Mouse (Mus musculus): ENCODE results near the gene Ttc28.
A peak's percentile ranks its signal among the peaks of the same experiment; 100 is the strongest.
"Not testable (repeated sequence)": the region's sequence is repeated elsewhere in the genome, so short reads cannot be mapped to it uniquely, and the experiment has no call there.

The Ttc28 gene

GRCm38 (mm10) chr5:111243447-111244040 is 363.9 kb downstream of the Ttc28 start:
- DNase-seq (ENCODE audit: low spot score) = peak; percentile 86

GRCm38 (mm10) chr5:111244061-111244460 is 364.5 kb downstream of the Ttc28 start:
- DNase-seq (ENCODE audit: low spot score) = no peak

- DNase-seq (ENCODE audit: low spot score) = no peak
Measured at GRCm38 (mm10) chr5:111247571-111248265, 368.1 kb downstream of the Ttc28 start.

- DNase-seq (ENCODE audit: low spot score) = peak; percentile 38
Measured at GRCm38 (mm10) chr5:111252147-111252546, 372.5 kb downstream of the Ttc28 start.

- DNase-seq (ENCODE audit: low spot score) = no peak
Measured at GRCm38 (mm10) chr5:111254362-111254761, 374.8 kb downstream of the Ttc28 start.

DNA sequence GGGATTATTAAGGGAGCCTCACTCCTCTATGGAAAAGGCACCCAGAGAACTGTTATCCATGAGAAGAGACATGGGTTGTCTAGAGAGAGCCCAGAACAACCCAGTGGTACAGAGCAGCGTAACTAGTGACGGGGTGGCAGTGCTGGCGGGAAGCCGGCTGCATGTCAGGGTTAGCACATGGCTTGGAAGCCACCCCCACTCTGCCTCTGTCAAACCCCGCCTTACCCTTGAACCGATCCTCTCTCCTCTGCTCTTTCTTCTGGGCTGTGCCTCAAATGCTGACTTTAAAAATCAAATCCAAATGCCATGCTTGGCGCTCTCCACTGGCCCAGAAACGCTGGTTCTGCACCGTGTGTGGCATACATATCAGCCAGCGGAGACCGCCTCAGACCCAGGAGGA is 375.2 kb downstream of the Ttc28 start:
- DNase-seq (ENCODE audit: low spot score) = no peak

DNA sequence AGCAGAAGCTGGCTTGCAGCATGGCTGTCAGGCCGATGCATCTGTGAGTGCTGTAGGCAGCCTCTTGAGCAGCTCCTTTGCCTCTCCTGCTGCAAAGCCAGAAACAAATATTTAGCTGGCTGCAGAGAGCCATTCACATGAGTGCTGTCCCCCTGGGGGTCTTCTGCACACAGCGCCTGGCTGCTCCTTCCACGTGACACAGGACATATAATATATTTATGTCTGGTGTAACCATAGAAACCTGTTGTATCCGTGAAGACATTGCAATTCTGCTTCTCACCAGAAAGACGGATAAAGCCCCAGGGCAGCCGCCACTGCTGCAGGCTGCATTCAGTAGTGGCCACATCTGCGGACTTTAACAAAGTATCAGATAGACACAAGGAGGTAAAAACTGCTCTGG is 376.6 kb downstream of the Ttc28 start:
- peak; percentile 51 for DNase-seq (ENCODE audit: low spot score)

DNA sequence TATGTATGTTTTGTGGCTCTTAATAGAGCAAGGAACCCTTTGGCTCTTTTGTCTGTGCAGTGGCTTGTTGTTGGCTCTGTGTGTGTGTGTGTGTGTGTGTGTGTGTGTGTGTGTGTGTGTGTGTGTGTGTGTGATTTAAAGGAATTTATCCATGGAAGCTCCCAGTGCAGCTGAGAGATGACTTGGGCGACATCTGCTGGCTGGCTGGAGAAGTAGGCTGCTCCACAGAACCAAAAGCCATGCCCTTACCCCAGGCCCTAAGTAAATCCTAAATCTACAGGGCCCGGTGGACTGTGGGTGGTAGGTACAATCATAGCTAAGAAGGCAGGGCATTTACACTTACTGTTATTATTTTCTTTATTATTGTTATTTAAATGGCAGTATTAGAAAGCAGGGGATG is 377.5 kb downstream of the Ttc28 start:
- peak; percentile 87 for DNase-seq (ENCODE audit: low spot score)

DNA sequence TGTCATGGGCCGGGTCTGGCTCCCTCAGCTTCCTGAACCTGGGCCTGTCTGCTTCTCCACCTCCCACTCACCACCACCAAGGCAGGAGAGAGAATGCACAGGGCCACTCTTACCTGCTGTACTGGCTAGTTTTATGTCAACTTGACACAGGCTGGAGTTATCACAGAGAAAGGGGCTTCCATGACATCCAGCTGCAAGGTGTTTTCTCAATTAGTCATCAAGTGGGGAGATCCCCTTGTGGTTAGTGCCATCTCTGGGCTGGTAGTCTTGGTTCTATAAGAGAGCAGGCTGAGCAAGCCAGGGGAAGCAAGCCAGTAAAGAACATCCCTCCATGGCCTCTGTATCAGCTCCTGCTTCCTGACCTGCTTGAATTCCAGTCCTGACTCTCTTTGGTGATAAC is 381.6 kb downstream of the Ttc28 start:
- DNase-seq (ENCODE audit: low spot score) = not testable (repeated sequence)

GRCm38 (mm10) chr5:111261733-111262573 is 382.4 kb downstream of the Ttc28 start:
- no peak for DNase-seq (ENCODE audit: low spot score)

GRCm38 (mm10) chr5:111262574-111263239 is 383.1 kb downstream of the Ttc28 start:
- DNase-seq (ENCODE audit: low spot score) = peak; percentile 72

DNA sequence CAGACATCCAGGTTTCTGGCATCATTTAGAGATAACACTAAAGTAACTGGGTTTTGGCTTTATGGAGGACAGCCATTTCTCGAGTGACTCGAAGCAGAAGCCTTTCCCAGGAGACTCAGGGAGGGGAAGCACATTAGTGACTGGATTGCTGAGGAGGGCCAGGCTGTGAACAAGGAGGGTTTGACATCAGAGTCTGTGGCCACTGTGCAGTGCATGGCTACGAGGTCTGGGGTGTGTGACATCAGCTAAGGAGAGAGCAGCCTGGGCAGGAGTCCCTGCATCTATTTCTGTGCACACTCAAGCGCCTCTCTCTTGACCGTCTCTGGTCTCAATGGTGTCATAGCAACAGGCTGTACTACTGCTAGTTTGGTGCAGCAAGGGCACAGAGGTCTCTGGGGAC is 383.8 kb downstream of the Ttc28 start:
- no peak for DNase-seq (ENCODE audit: low spot score)

GRCm38 (mm10) chr5:111264488-111264887 is 384.9 kb downstream of the Ttc28 start:
- DNase-seq (ENCODE audit: low spot score) = no peak

GRCm38 (mm10) chr5:111266658-111267057 is 387.1 kb downstream of the Ttc28 start:
- DNase-seq (ENCODE audit: low spot score) = no peak

DNA sequence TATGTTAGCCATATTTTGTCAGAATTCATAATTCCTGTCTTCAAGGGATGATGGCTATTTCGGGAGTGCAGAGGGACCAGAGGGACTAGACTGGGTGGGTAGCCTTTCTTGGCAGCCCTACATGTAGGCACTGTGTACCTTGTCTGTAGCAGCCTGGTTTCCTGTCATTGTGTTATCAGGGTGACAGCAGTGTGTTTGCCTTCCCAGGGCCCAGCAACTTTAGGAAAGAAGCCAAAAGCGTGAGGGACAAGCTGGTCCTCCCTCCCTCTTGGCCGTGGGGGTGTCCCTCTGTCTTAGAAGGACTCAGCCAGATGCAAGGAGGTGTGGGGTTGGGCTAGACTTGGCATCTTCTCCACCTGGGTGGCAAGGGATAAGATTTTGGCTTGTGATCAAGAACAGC is 387.5 kb downstream of the Ttc28 start:
- no peak for DNase-seq (ENCODE audit: low spot score)

- DNase-seq (ENCODE audit: low spot score) = no peak
Measured at GRCm38 (mm10) chr5:111268852-111269251, 389.2 kb downstream of the Ttc28 start.

DNA sequence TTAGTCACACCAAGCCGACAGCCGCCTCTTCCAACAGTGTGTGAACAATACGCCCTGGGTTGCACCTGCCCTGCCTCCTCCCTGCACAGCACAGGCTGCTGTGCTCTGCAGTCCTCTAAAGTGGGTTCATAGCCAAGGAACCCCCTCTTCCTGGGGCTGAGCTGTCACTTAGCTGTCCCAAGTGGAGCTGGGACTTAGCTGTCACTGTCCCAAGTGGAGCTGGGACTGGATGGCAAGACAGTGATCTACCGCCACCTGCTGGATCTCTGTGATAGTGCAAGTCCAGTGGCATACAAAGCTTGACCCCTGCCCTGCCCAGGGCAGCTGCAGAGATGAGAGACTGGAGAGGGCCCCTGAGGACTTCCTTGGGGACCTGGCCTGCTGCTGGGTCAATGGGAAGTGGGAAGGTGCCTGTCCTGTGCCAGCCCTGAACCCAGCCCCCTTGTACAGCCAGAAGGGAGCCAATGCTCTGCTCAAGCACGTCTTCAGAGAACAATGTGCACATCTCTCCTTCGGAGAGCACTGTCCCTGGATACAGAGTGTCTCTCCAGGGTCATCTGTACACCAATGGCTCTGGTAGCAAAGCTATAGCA is 390.1 kb downstream of the Ttc28 start:
- peak; percentile 95 for DNase-seq (ENCODE audit: low spot score)

DNA sequence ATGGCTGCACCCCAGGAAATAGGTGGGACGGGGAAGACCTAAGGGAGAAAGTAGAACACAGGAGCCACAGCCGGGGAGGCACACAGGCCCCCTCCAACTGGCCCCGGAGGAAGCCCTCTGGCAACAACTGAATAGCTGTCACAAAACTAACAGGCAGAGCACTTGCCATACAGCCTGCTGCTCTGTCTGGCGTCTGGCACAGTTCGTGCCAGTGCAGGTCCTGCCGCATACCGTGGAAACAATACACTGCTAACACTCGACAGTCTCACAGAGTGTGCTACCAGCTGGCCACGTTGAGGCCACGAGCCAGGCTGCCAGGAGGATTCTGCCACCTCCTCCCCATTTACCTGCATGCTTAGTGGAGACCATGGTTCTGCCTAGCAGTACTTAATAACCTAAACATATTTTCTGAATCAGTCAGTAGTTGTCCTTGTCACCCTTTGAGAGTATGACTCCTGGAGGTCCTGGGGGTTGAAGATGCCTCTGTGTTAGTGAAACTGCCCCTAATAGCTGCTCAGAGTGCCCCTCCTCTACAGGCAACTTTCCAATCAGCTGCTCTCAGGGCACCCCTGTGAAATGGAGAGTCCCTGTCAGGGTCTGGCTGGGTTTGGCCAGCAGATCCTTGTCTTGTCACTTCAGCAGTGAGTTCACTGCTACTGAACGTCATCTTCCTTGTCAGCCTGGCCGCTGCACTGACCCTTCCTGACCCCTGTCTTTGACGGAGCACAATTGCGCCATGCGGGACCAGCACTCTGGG is 390.8 kb downstream of the Ttc28 start:
- DNase-seq (ENCODE audit: low spot score) = peak; percentile 39

DNA sequence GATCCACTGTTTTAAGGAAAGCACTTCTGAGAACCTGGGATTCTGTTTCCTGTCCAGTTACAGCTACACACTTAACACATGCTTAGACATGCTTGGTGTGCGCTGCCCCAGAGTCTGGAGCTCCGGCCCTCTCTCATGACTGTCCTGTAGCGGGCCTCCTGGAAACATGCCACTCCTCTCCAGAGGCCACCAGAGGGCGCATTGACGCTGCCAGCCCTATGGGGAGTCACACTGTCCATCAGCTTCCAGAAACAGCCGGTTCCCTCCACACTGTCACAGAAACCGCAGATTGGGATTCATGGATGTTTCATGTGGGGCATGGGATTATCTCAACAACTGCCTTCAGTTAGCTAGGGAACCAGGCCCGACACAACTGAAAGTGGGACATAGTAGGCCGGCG is 394.0 kb downstream of the Ttc28 start:
- DNase-seq (ENCODE audit: low spot score) = peak; percentile 93

DNA sequence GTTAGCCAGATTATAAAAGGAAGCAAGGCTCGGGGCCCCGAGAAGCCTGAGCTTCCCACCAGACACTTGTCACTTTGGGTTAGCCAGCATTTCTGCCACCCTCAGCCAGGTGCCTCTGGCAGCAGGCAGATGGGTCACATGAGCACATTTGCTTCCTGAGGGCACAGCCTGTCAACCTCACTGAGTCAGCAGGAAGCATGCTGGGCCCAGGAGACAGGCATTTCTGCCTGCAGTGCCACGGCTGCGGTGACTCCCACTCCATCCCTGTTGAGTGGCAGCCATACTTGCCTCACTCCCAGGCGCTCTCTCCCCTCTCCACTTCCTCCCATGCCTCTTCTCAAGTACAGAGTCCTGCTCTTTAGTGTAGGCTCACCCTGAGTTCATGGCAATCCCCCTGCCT is 395.3 kb downstream of the Ttc28 start:
- DNase-seq (ENCODE audit: low spot score) = no peak

- DNase-seq (ENCODE audit: low spot score) = no peak
Measured at GRCm38 (mm10) chr5:111284420-111285175, 405.0 kb downstream of the Ttc28 start.

Measured in embryo, embryonic 10 days (tissue).